Comparison of ENCODE assay signal across 8 mouse cellular contexts in genomic region chr11:119134586-119134985, GRCm38 (mm10). TPM values are rescaled to one million over a fixed set of nuclear protein-coding genes. Genes with fewer than 3 reads are reported as not detected.
DNase-seq lines count a peak whose midpoint lies in the region; ATAC-seq and TF ChIP-seq lines count a peak whose summit lies in the region.

No protein-coding gene starts in this region.

- peaks cover 43% of the 10 kb centered on the region for H3K4me1 ChIP-seq in cerebellum, adult 2 months (ENCODE audit: control insufficient read depth, insufficient read depth, low read length)
- peaks cover 8% of the 10 kb centered on the region for H3K4me1 ChIP-seq in liver, embryonic 16.5 days (ENCODE audit: control insufficient read depth, low read depth, low read length)

- no peak overlapping the region for H3K4me2 ChIP-seq in liver, embryonic 16.5 days (ENCODE audit: low read depth, low read length)

- TF ChIP-seq CTCF in cerebellum, adult 2 months (IDR thresholded peaks at IDR 0.05; ENCODE audit: borderline replicate concordance, insufficient read depth, low read depth, low read length) = no peak

- H3K27ac ChIP-seq in cerebellum, adult 2 months (ENCODE audit: insufficient read depth, low read length) = peak overlapping the region; percentile 44; the same call in 1 of the 2 replicates
- peak overlapping the region; percentile 34; the same call in 1 of the 2 replicates for H3K27ac ChIP-seq in liver, embryonic 16.5 days (ENCODE audit: low read length)

- TF ChIP-seq POLR2A in cerebellum, adult 2 months (IDR thresholded peaks at IDR 0.05; ENCODE audit: borderline replicate concordance, insufficient read depth, low read length) = no peak

- H3K27me3 ChIP-seq in cerebellum, adult 2 months (ENCODE audit: control insufficient read depth, insufficient read depth, low read length) = no peaks in the 10 kb centered on the region
- peaks cover 4% of the 10 kb centered on the region; the same call in 1 of the 2 replicates for H3K27me3 ChIP-seq in liver, embryonic 16.5 days (ENCODE audit: control insufficient read depth, insufficient read depth, low read depth, low read length)

- H3K4me3 ChIP-seq in cerebellum, adult 2 months (replicated peaks; ENCODE audit: insufficient read depth, low read depth, low read length) = no peak overlapping the region
- H3K4me3 ChIP-seq in liver, embryonic 16.5 days (ENCODE audit: low read depth, low read length) = no peak overlapping the region

- no peak overlapping the region for H3K9ac ChIP-seq in liver, embryonic 16.5 days (ENCODE audit: low read depth, low read length)

- peak; percentile 30; the same call in 1 of the 2 replicates for ATAC-seq in liver, embryonic 16.5 days (ENCODE audit: low read depth)

- 15% methylated on average over 17 of the region's 17 CpGs for WGBS in cerebellum, adult 2 months
- WGBS in liver, embryonic 16.5 days (ENCODE audit: insufficient replicate concordance) = 17% methylated on average over 17 of the region's 17 CpGs

- no peaks in the 10 kb centered on the region for H3K36me3 ChIP-seq in liver, embryonic 16.5 days (ENCODE audit: control insufficient read depth, insufficient read depth)

- no peaks in the 10 kb centered on the region for H3K9me3 ChIP-seq in liver, embryonic 16.5 days (replicated peaks; ENCODE audit: control insufficient read depth, low read length)

- peak; percentile 31 to 48 for DNase-seq in cerebellum, adult 2 months
- DNase-seq in cerebellum, postnatal 4 days (ENCODE audit: low spot score in 2 of 2) = no peak
- peak; percentile 32 for DNase-seq in thymus, postnatal 14 days
- no peak for DNase-seq in thymus, adult 18-20 months
- no peak for DNase-seq in adrenal gland, adult 8-10 months
- no peak for DNase-seq in layer of hippocampus, adult 11-12 months (ENCODE audit: low spot score)
- DNase-seq in ovary, postnatal 10 days (ENCODE audit: low spot score) = no peak

RNA-seq across cellular contexts. Expression of gene Cbx4, which starts 48.6 kb away (rescaled TPM):
- 50.1 and 57.6 TPM in 2 replicates for polyA plus RNA-seq in cerebellum, adult 2 months (2012; rRNA removed)
- 2.5 and 2.9 TPM in 2 replicates for polyA plus RNA-seq in liver, embryonic 16.5 days (2015; fragmentation: Nextera tagmentation; extraction: Ambion mirVana)
- 100 to 1,000 TPM in 1 of 4 experiments, 10 to 100 TPM in 3; 70.8 to 227 (median 87.4) TPM for total RNA-seq in adrenal gland, adult 8-10 months (2022)

Comparison
In these comparisons a context has a peak if more than half of its experiments do, and no peak if none do; other contexts are left out.
1. DNase-seq: peak in cerebellum, adult 2 months (2 of 2) and thymus, postnatal 14 days (single experiment); none in cerebellum, postnatal 4 days (0 of 2), thymus, adult 18-20 months (0 of 2), adrenal gland, adult 8-10 months (single experiment), layer of hippocampus, adult 11-12 months (single experiment) and ovary, postnatal 10 days (single experiment).
2. RNA of gene Cbx4, which starts 48.6 kb away (polyA plus RNA-seq): 50.1 to 57.6 TPM in cerebellum, adult 2 months; 2.5 to 2.9 TPM in liver, embryonic 16.5 days; every median in the first group is over 10 times any median in the second.